Mouse (Mus musculus) thymus, adult 2 months (tissue): Measurements from ENCODE around the gene Zfp213.

ENCODE experiments used
- CTCF ChIP-seq: fragments of 200-500 bp; IDR thresholded peaks from 2 replicates; pipeline ENCODE4 v1.5.1; 2012; ENCODE audit warnings: mild to moderate bottlenecking, control low read depth, low read length, moderate library complexity, borderline replicate concordance; ENCODE audit not compliant: control insufficient read depth, poor library complexity, insufficient read depth; ENCODE audit errors: extremely low read depth
- POLR2A ChIP-seq: fragments of 200-500 bp; IDR thresholded peaks from 2 replicates; pipeline ENCODE4 v1.6.1; 2012; ENCODE audit warnings: mild to moderate bottlenecking, low read length, control low read depth, moderate library complexity; ENCODE audit not compliant: control insufficient read depth, poor library complexity, insufficient read depth; ENCODE audit errors: extremely low read depth

DNA sequence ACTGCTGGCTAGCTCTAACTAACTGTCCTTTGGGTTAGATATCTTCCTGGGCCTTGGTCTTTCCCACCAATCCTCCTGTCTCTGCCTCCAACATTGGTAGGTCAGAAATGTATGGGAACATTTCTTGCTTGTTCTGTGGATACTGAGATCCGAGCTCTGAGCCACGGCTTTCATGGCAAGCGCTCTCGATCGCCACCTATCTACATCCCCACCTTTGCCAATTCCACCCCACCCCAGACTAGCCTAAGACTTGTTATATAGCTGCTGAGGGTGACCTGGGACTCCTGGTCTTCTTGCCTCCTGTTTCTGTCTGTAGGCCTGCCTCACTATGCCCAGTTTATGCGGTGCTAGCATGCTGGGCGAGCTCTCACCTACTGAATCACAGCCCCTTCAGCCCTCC, 40.4 kb upstream of the Zfp213 start:
- no peak for TF ChIP-seq CTCF
- no peak for TF ChIP-seq POLR2A
